Mouse (Mus musculus) hematopoietic stem cell, adult 5-6 weeks (primary cell): Measurements from ENCODE around the gene H2-DMa. TPM values are rescaled to one million over a fixed set of nuclear protein-coding genes. Genes with fewer than 3 reads are reported as not detected.

Experiments
- ATAC-seq, 2 experiments: fragments of 125-278 bp in 1 of 2; replicated peaks in 1 of 2; 2 replicates each; pipeline ENCODE4 v1.8.0; 2016 to 2017; ENCODE audit warnings: inconsistent platforms in 2 of 2, mild to moderate bottlenecking in 2 of 2, moderate number of reproducible peaks in 2 of 2, low read depth in 1 of 2, moderate TSS enrichment in 1 of 2; ENCODE audit not compliant: low FRiP score in 2 of 2, poor library complexity in 2 of 2, severe bottlenecking in 2 of 2, insufficient read depth in 1 of 2, low TSS enrichment in 1 of 2
- total RNA-seq: library from RNA; stranded (forward); fragments of 172-1452, 232-1000 nt; gene quantifications from 2 replicates; pipeline ENCODE4 v1.2.3, GENCODE M21; 2017

Gene H2-DMa
- total RNA-seq: 88.1 and 135 TPM in 2 replicates

- peak; percentile 50 to 57 for ATAC-seq
These were observed at the start of gene H2-DMa for GRCm38 (mm10) chr17:34119249-34120179. H2-DMa (plus strand) TSS chr17:34119541.

- ATAC-seq: peak; percentile 18 to 37; a peak in 2 of 4 replicates
These were observed 47.2 kb upstream of the H2-DMa start for GRCm38 (mm10) chr17:34072091-34072490.

GRCm38 (mm10) chr17:34075271-34075670 is 44.1 kb upstream of the H2-DMa start:
- ATAC-seq: no peak

- ATAC-seq: peak; percentile 59 to 64; a peak in 3 of 4 replicates
These were observed 41.8 kb upstream of the H2-DMa start for GRCm38 (mm10) chr17:34077549-34077948.

DNA sequence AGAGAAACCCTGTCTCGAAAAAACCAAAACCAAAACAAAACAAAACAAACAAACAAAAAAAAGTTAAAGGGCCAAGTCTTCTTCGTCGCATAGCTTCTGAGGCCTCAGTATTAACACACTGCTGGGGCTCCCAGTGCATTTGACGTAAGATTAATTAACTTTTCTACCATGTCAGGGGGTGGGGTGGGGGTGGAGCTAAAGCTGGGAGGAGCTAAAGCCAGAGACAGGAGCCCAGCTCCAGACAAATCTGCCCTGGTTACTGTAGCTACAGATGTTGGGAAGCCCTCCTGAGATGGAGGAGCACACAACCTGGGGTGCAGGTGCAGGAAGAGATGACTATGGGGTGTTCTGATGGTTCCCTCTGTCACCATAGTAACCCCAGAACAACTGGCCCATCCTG is 41.2 kb upstream of the H2-DMa start:
- ATAC-seq: no peak

DNA sequence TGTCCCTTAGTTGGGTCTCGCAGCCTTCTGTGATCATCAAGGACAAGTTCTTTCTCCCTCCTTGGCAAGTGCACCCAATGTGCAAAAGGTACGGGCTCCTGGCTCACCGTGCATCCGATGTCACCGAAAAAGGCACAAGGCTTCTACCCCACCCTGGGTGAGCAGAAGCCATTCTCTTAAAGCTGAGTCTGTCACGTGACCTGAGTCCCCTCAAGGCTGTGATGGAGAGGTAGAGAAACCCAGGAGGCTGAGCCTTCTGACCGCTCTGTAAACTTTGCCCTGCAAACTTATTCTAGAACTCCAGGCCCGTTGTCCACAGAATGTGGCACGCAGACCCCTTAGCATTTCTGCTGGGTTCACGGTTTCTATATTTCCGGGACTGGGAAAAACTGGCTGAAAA is 40.3 kb upstream of the H2-DMa start:
- ATAC-seq: no peak

- peak; percentile 47 to 86; a peak in 3 of 4 replicates for ATAC-seq
These were observed 39.7 kb upstream of the H2-DMa start for GRCm38 (mm10) chr17:34079621-34080020.

GRCm38 (mm10) chr17:34083104-34083503 is 36.2 kb upstream of the H2-DMa start:
- ATAC-seq: no peak

GRCm38 (mm10) chr17:34087386-34087785 is 32.0 kb upstream of the H2-DMa start:
- ATAC-seq: no peak

GRCm38 (mm10) chr17:34088124-34088523 is 31.2 kb upstream of the H2-DMa start:
- 0 out of 4 replicates have a peak, but pooled peaks of 1 of the 2 experiments have one; percentile 35 for ATAC-seq

DNA sequence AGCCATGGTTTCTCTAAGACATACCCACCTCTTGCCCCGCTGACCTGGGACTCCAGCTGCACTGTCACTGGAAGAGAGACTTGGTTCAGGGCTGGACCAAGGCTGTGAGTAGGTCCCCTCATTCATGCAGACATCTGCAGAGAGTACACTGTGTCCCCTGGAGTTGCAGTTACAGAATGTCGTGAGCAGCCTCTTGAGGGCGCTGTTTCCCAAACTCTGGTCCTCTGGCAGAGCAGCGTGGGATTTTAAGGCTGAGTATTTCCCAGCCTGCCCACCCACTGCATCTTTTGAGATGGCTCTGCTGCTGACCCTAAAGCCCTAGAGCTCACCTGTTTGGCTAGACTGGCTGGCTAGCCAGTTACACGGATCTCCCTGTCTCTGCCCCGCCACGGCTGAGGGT is 28.4 kb upstream of the H2-DMa start:
- ATAC-seq: peak; percentile 23 to 33; a peak in 1 of 4 replicates

DNA sequence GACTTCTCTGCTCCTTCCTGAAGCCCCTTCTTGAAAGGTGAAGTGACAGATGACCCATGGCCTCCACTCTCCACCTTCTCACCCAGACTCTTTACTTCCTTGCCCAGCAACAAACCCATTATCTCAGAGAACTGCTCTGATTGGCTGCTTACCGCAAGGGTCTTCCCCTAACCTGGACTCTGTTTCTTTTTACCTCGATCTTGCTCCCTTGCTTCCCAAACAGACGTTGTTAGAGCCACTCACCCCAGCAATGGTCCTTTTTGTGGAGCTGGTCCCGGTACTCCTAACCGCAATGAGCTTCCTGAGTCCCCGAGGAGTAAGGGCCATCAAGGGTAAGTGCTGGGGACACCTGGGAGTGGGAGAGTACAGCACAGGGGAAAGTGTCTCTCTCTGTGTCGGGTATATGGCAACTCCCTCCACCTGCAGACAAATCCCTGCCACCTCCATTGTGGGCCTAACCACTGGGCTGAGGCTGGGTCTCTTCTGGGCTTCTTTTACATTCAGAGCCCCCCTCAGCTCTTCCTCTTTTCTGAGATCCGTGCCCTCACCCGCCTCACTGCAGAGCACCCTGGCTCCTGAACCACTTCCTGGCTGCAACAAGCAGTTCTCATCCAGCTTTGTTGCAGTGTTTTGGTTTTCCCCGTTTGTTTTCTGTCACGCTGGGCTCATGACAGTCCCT is 27.0 kb upstream of the H2-DMa start, which contains the start of gene H2-Oa:
Gene H2-Oa (plus strand): TSS at position 144 of the 679 bp plus-strand sequence.
- peak; percentile 54 to 56 for ATAC-seq

DNA sequence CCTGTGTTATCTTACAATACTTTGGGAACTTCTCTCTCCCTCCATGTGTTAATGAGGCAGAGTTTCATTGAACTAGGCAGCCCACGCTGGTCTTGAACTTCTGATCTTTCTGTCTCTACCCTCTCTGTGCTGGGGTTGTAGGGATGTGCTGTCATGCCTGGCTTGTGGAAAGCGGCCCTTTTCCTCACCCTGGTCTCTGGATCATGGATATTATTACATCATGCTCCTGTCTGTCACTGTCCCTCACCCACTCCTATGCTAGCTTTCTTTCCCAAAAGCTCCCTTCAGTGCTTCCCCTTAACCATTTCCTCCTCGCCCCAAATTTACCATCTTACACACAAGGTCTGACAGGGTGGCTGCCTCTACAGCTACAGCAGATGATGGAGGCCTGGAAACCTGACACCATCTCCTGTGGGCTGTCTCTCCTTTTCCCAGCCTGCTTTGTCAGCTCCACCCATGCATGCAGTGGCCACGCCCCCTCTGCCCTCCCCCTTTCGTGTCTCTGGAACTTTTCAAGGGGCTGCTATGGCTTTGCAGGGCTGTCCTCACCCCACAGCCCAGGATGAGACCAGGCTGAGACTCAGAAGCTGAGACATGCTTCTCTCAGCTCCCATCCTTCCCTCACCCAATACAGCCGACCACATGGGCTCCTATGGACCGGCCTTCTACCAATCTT is 26.0 kb upstream of the H2-DMa start:
- ATAC-seq: peak; percentile 48 to 49

- peak in 1 of 2 experiments; percentile 24; a peak in 1 of 4 replicates for ATAC-seq
These were observed 24.9 kb upstream of the H2-DMa start for GRCm38 (mm10) chr17:34094283-34095035.

DNA sequence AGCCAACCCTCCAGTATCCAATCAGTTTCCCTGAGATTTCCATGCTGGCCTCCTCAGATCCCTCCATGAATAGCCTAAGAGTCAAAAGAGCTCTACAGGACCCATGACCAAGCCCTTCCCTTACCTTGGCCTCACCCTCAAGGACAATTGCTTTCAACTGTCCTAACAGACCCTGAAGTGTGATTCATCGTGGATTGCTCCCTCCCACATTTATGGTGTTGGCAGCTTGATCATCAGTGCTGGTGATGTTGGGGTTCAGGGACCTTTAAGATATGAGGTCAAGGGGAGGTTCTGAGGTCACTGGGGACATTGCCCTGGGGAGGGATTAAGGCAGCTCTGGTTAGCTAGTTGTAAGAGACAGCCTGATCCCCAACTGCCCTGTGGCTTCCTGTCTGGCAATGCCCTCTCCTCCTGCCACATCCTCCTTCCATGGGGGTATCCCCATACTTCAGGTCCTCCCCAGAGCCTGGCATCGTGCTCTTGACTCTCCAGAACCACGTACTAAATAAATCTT is 22.8 kb upstream of the H2-DMa start:
- no peak for ATAC-seq

DNA sequence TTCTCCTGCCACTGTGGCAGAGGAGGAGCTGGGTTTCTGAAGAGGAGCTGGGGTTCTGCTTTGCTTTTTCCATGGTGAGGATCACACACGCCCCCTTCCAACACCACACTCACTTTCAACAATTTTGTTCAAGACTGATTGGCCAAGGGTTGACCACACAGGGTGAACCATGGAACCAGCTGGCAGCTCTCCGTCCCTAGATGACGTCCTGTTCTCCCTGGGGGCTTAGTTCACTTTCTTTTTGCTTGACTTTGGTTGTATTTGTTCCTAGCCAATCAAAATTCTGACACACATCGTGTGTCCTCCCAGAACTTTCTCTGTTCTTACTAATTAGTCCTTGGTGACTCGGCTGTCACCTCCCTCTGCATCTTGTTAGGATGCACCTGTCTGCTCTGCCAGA is 22.1 kb upstream of the H2-DMa start:
- ATAC-seq: no peak
